Mouse (Mus musculus): Measurements from ENCODE around the gene Islr. TPM values are rescaled to one million over a fixed set of nuclear protein-coding genes. Genes with fewer than 3 reads are reported as not detected.

The Islr gene
- polyA plus RNA-seq, 1 experiment: 36.3 TPM

DNA sequence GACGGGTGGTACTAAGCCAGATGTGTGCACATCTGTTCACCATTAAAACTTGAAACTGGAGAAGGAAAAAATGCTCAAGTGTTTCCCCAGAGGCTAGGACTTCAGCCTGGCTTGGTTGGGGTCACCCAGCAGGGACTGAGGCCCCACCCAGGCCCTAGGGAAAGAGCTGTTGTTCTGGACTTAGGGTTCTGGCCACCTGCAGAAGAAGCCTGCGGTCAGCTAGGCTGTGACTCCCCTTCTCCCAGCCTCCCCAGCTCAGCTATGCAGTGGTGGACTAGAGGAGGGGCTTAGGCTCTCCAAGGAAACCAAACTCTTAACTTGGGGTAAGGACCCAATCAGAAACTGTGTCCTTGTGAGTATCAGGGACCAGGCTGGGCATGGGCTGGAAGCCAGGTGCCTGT lies 68.2 kb downstream of the Islr start:
- Histone ChIP-seq H3K27ac (ENCODE audit: insufficient read depth, low read length) (no peak overlapping the region), H3K4me1 (ENCODE audit: control insufficient read depth, insufficient read depth, low read length) (peaks cover 5% of the 10 kb centered on the region), H3K4me3 (ENCODE audit: insufficient read depth, low read length) (no peak overlapping the region)
- TF ChIP-seq POLR2A (IDR thresholded peaks at IDR 0.05; ENCODE audit: low read depth, low read length): no peak
- TF ChIP-seq CTCF (IDR thresholded peaks at IDR 0.05; ENCODE audit: borderline replicate concordance, insufficient read depth, low read length): no peak

GRCm38 (mm10) chr9:58134906-58135305 lies 69.2 kb downstream of the Islr start:
- TF ChIP-seq POLR2A (IDR thresholded peaks at IDR 0.05; ENCODE audit: low read depth, low read length): no peak
- TF ChIP-seq CTCF (IDR thresholded peaks at IDR 0.05; ENCODE audit: borderline replicate concordance, insufficient read depth, low read length): no peak
- Histone ChIP-seq H3K4me3 (ENCODE audit: insufficient read depth, low read length) (no peak overlapping the region), H3K27ac (ENCODE audit: insufficient read depth, low read length) (no peak overlapping the region), H3K4me1 (ENCODE audit: control insufficient read depth, insufficient read depth, low read length) (peaks cover 5% of the 10 kb centered on the region)

DNA sequence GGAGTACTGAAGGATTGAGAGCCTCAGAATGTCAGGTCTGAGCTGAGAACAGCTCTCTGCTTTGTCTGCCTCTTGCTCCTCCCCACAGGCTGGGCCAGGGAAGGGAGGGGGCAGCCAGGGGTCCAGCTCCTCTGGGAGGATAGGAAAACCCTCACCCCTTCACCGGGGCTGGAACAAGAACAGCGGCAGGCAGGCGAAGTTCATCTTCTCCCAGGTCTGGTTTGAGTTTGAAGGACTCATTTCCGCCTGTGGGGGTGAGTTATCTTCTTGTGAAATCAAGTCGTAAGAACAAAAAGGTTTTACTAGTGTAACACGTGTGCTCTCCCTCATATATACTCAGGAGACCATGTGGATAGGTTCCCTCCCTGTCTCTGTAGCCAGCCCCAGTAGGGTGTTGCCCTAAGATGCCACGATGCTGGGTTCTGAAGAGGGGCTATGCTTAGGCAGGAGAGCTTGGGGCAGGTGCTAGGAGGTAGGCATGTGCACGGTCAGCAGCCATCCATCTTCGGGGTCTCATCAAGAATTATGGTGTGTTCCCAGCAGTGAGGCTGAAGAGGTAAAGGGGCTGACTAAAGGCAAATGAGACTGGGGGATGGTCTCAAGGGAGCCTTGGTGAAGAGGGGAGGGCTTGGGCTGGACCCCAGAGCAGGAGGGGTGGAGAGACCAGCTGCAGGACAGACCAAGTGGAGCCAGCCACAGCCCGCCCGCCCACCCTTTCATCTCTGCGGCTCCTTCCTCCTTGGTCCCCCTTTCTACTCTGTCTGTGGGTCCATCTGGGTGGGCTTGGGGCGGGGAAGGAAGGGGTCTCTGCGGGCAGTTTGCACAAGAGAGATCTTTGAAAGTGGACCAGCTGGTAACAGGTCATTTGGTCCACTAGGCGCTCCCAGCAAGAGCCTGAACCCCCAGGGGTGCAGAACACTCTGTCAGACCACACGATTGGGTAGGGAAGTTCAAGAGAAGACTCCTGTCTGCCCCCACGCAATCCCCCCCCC lies 69.9 kb downstream of the Islr start:
- TF ChIP-seq POLR2A (IDR thresholded peaks at IDR 0.05; ENCODE audit: low read depth, low read length) (no peak), CTCF (IDR thresholded peaks at IDR 0.05; ENCODE audit: borderline replicate concordance, insufficient read depth, low read length) (no peak)
- Histone ChIP-seq H3K4me1 (ENCODE audit: control insufficient read depth, insufficient read depth, low read length) (peaks cover 5% of the 10 kb centered on the region), H3K4me3 (ENCODE audit: insufficient read depth, low read length) (no peak overlapping the region), H3K27ac (ENCODE audit: insufficient read depth, low read length) (no peak overlapping the region)

DNA sequence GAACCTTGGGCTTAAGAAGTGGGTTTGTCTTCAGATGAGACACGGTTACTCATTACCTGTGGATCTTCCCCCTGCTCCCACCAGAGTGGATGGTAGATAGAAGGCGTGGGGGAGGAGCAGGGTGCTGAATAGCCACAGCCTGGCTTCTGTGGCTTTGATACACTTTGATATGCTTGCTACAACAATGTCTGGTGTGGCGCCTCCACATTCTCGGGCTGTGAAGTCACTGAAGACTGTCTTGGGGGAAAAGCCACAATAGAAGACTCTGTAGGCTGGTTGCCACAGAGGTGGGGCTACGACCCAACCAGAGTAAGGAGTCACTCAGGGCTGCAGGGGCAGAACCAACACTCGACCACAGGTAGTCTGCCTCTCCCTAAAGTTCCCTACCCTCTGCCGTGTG lies 72.4 kb downstream of the Islr start:
- H3K4me1 ChIP-seq (ENCODE audit: control insufficient read depth, insufficient read depth, low read length): peaks cover 5% of the 10 kb centered on the region
- no peak overlapping the region for H3K27ac ChIP-seq (ENCODE audit: insufficient read depth, low read length)
- no peak overlapping the region for H3K4me3 ChIP-seq (ENCODE audit: insufficient read depth, low read length)
- TF ChIP-seq POLR2A (IDR thresholded peaks at IDR 0.05; ENCODE audit: low read depth, low read length) (no peak), CTCF (IDR thresholded peaks at IDR 0.05; ENCODE audit: borderline replicate concordance, insufficient read depth, low read length) (no peak)

- H3K27ac ChIP-seq (ENCODE audit: insufficient read depth, low read length): no peak overlapping the region
- H3K4me1 ChIP-seq (ENCODE audit: control insufficient read depth, insufficient read depth, low read length): peaks cover 2% of the 10 kb centered on the region; the same call in 1 of the 2 replicates
- TF ChIP-seq CTCF (IDR thresholded peaks at IDR 0.05; ENCODE audit: borderline replicate concordance, insufficient read depth, low read length) (no peak), POLR2A (IDR thresholded peaks at IDR 0.05; ENCODE audit: low read depth, low read length) (no peak)
- H3K4me3 ChIP-seq (ENCODE audit: insufficient read depth, low read length): no peak overlapping the region
Observed at GRCm38 (mm10) chr9:58130909-58131308, 73.2 kb downstream of the Islr start.

- Histone ChIP-seq H3K4me1 (ENCODE audit: control insufficient read depth, insufficient read depth, low read length) (no peaks in the 10 kb centered on the region), H3K4me3 (ENCODE audit: insufficient read depth, low read length) (no peak overlapping the region), H3K27ac (ENCODE audit: insufficient read depth, low read length) (no peak overlapping the region)
- TF ChIP-seq CTCF (IDR thresholded peaks at IDR 0.05; ENCODE audit: borderline replicate concordance, insufficient read depth, low read length) (no peak), POLR2A (IDR thresholded peaks at IDR 0.05; ENCODE audit: low read depth, low read length) (no peak)
Observed at GRCm38 (mm10) chr9:58129508-58129907, 74.6 kb downstream of the Islr start.

GRCm38 (mm10) chr9:58128926-58129413 lies 75.1 kb downstream of the Islr start:
- TF ChIP-seq CTCF (IDR thresholded peaks at IDR 0.05; ENCODE audit: borderline replicate concordance, insufficient read depth, low read length): no peak
- TF ChIP-seq POLR2A (IDR thresholded peaks at IDR 0.05; ENCODE audit: low read depth, low read length): no peak
- H3K27ac ChIP-seq (ENCODE audit: insufficient read depth, low read length): no peak overlapping the region
- no peaks in the 10 kb centered on the region for H3K4me1 ChIP-seq (ENCODE audit: control insufficient read depth, insufficient read depth, low read length)
- no peak overlapping the region for H3K4me3 ChIP-seq (ENCODE audit: insufficient read depth, low read length)

DNA sequence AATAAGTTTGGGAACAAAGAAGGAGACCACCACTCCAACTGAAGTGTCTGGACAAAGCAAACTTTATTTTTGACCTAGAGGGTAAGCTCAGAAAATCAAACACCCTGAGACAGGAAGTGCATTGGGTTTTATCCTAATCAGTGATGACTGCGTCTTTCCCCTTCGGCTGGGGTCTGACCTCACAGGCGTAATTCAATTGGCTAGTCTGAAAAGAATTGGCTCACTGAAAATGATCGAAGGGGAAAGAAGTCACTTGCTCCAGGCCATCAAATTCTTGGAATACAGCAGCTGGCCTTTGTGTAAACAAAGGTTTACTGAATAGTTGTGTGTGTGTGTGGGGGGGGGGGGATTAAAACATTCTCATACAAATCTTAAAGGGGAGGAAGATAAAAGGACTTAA lies 78.3 kb downstream of the Islr start:
- H3K4me1 ChIP-seq (ENCODE audit: control insufficient read depth, insufficient read depth, low read length): no peaks in the 10 kb centered on the region
- no peak overlapping the region for H3K4me3 ChIP-seq (ENCODE audit: insufficient read depth, low read length)
- H3K27ac ChIP-seq (ENCODE audit: insufficient read depth, low read length): no peak overlapping the region
- TF ChIP-seq POLR2A (IDR thresholded peaks at IDR 0.05; ENCODE audit: low read depth, low read length) (no peak), CTCF (IDR thresholded peaks at IDR 0.05; ENCODE audit: borderline replicate concordance, insufficient read depth, low read length) (no peak)

DNA sequence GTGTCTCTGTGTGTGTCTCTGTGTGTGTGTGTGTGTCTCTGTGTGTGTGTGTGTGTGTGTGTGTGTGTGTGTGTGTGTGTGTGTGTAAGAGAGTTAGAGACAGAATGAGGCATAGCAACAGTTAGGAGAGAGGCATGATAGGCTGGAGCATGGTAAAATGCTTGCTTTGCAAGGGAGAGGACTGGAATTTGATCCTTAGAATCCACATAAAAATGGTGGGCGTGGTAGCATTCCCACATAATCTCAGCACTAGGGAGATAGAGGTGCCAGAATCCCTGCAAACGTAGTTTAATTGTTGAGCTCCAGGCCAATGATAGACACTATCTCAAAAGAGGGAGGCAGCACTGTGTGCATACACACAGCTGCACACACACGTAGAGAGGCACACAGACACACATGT lies 79.0 kb downstream of the Islr start:
- Histone ChIP-seq H3K4me1 (ENCODE audit: control insufficient read depth, insufficient read depth, low read length) (no peaks in the 10 kb centered on the region), H3K27ac (ENCODE audit: insufficient read depth, low read length) (no peak overlapping the region)
- no peak for TF ChIP-seq CTCF (IDR thresholded peaks at IDR 0.05; ENCODE audit: borderline replicate concordance, insufficient read depth, low read length)

DNA sequence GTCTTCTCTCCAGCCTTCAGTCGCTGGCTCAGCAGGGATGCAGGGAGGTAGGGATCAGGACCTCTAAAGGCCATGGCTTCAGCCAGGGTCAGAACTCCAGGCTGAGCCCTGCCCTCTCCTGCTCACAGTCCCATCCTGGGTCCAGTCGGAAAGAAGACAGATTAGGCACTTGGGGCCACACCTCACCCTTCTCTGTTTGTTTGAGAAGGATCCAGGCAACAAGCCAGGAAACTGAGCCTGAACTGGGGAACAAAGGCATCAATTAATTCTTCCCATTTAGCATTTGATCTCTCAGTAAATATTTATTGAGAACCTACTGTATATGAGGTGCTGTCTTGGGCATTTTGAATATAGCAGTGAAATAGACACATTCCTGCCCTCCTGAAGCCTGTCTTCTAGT lies 85.4 kb downstream of the Islr start, which contains the start of gene Ccdc33:
TSS of gene Ccdc33 (minus strand) at position 153 of the 400 bp plus-strand sequence.
- no peaks in the 10 kb centered on the region for H3K4me1 ChIP-seq (ENCODE audit: control insufficient read depth, insufficient read depth, low read length)
- H3K27ac ChIP-seq (ENCODE audit: insufficient read depth, low read length): no peak within 1 kb of the TSS
- no peak for TF ChIP-seq CTCF (IDR thresholded peaks at IDR 0.05; ENCODE audit: borderline replicate concordance, insufficient read depth, low read length)
- TF ChIP-seq POLR2A (IDR thresholded peaks at IDR 0.05; ENCODE audit: low read depth, low read length): no peak
- no peak within 1 kb of the TSS for H3K4me3 ChIP-seq (ENCODE audit: insufficient read depth, low read length)

More for the DNA sequence above, 79.0 kb downstream of the Islr start:
- H3K4me3 ChIP-seq (ENCODE audit: insufficient read depth, low read length): no peak overlapping the region

Measured in embryonic fibroblast, embryonic 13.5 days (primary cell).